Mouse (Mus musculus) thymus, adult 2 months (tissue): ENCODE results near the gene Dennd1b.

Experiments used
- CTCF ChIP-seq: fragments of 200-500 bp; IDR thresholded peaks from 2 replicates; pipeline ENCODE4 v1.5.1; 2012; ENCODE audit warnings: mild to moderate bottlenecking, control low read depth, low read length, moderate library complexity, borderline replicate concordance; ENCODE audit not compliant: control insufficient read depth, poor library complexity, insufficient read depth; ENCODE audit errors: extremely low read depth
- POLR2A ChIP-seq: fragments of 200-500 bp; IDR thresholded peaks from 2 replicates; pipeline ENCODE4 v1.6.1; 2012; ENCODE audit warnings: mild to moderate bottlenecking, low read length, control low read depth, moderate library complexity; ENCODE audit not compliant: control insufficient read depth, poor library complexity, insufficient read depth; ENCODE audit errors: extremely low read depth

DNA sequence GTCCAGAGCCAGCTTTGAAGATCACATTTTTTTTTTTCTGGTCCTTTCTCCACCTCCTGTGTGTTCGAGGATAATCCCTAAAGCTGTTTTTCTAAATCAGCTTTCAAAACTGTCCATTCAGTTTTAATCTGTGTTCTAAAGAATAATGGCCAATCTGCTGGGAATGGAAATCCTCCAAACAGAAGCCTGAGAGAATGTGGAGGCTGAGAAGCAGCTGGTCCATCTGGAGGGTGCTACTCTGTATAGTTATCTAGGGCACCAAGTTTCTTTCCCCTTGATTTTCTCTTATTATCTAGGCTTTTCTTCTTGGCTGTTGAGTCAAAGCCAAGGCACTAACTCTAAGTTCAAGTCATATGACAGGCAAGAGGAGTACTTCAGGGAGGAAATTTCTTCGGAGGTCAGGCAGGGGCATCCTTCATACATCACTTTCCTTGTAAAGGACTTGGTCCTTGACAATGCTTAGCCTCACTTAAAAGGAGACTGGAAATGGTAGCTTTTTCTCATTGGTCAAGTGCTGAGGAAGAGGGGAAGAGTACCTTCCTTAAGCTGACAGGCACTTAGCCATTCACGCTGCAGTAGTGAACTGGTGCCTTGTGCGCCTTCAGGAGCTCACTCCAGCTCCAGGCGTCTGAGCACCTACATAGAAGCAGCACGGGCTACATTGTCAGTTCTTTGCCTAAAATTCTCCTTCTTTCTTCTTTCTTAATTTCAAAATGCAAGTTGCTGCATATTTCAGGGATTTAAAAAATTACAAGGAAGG lies 32.6 kb downstream of the Dennd1b start:
- TF ChIP-seq CTCF: no peak
- TF ChIP-seq POLR2A: no peak
